Mouse (Mus musculus): Measurements from ENCODE around the gene Ms4a8a. TPM values are rescaled to one million over a fixed set of nuclear protein-coding genes. Genes with fewer than 3 reads are reported as not detected.
A peak's percentile ranks its signal among the peaks of the same experiment; 100 is the strongest.
"Not testable (repeated sequence)": the region's sequence is repeated elsewhere in the genome, so short reads cannot be mapped to it uniquely, and the experiment has no call there.

The Ms4a8a gene
- polyA plus RNA-seq (2012; ENCODE audit: insufficient read depth, low replicate concordance) = not detected in 2 replicates

DNA sequence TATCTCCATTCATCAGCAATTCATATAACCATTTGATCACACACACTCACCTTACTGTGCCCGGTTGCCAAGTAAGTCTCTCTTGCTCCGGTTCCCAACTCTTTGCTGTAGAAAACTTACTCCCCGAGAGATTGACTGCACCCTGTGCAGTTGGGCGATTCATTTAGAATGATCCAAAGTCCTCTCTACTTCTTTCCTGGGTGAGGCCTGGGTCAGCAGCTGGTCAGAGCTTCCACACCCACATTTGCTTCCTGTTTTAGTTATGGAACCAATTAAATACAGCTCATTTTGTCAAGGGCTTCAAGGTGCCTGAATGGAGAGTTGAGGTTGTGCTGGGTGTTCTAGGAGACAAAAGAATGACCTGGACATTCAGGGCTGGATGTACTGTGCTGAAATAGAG lies at the start of gene Ms4a8a:
TSS of gene Ms4a8a (minus strand) at position 169 of the 400 bp plus-strand sequence.
- TF ChIP-seq FLI1 (IDR thresholded peaks at IDR 0.05; ENCODE audit: low read length) (no peak), GATA1 (IDR thresholded peaks at IDR 0.05; ENCODE audit: borderline replicate concordance, low read length) (no peak)
- no peak within 1 kb of the TSS for H3K4me3 ChIP-seq (replicated peaks)

DNA sequence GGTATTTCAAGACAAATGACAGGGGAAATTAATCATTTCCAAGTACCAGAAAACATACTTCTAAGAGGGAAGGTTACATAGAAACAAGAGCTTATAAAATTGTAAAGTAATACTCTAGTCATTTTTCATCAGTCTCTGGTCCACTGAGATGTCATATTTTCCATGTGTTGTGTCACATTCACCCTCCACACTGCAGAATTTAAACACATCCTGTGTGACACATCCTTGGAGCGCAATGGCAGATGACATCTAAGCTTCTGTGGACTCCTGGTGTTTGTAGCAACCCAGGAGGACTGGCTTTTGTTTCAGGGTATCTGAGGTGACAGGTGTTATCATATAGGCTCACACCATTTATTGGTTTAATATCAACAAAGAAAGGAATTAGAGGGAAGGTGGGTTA lies 48.8 kb upstream of the Ms4a8a start:
- H3K4me1 ChIP-seq = no peaks in the 10 kb centered on the region
- H3K27me3 ChIP-seq (replicated peaks) = peaks cover 3% of the 10 kb centered on the region
- TF ChIP-seq FLI1 (IDR thresholded peaks at IDR 0.05; ENCODE audit: low read length) = no peak
- no peak for TF ChIP-seq GATA1 (IDR thresholded peaks at IDR 0.05; ENCODE audit: borderline replicate concordance, low read length)
- H3K4me3 ChIP-seq (replicated peaks) = no peak overlapping the region
- H3K36me3 ChIP-seq (replicated peaks; ENCODE audit: low read length) = no peaks in the 10 kb centered on the region
- H3K9me3 ChIP-seq = no peaks in the 10 kb centered on the region

More for the DNA sequence above, at the start of gene Ms4a8a:
- Histone ChIP-seq H3K36me3 (replicated peaks; ENCODE audit: low read length) (no peaks in the 10 kb centered on the region), H3K4me1 (no peaks in the 10 kb centered on the region), H3K9me3 (no peaks in the 10 kb centered on the region), H3K27me3 (replicated peaks) (no peaks in the 10 kb centered on the region)

DNA sequence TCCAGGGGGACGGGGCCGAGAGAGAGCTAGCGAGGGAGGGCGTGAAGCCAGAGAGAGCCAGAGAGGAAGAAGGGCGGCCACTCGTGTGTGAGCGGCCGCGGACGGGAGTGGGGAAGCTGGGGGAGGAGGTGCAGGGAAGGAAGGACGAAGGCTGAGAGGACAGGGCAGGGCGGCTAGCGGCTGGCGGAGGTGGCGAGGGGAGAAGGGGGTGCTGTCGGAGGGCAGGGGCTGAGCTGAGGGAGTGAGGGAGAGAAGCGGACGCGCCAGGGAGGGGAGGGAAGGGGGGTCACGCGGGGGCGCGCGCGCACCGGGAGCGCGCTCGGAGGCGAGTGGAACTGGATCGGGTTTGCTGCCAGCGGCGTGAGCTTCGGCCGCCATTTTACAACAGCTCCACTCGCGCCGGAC lies 40.1 kb upstream of the Ms4a8a start:
- peak overlapping the region; percentile 89 for H3K4me3 ChIP-seq (replicated peaks)
- not testable (repeated sequence) for H3K9me3 ChIP-seq; H3K27me3 ChIP-seq (replicated peaks); H3K4me1 ChIP-seq; H3K36me3 ChIP-seq (replicated peaks; ENCODE audit: low read length)

DNA sequence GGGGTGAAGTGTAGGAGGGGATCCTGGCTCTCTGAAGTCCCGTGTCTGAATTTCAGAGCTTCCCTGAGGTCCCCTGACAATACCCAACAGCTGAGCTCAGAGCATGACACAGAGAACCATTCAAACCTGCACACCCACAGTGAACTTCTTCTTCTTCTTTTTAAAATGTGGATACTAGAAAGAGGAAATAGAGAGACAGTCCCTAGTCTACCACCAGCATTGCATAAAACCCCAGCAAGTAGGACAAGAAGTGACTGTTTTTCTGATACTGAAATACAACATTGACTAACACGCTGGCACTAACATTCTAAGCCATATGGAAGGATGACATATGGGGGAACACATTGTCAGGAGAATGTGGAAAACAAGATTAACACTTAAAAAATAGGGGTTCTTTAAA lies 38.4 kb upstream of the Ms4a8a start:
- no peak overlapping the region for H3K4me3 ChIP-seq (replicated peaks)
- H3K27me3 ChIP-seq (replicated peaks) = peaks cover 5% of the 10 kb centered on the region
- H3K9me3 ChIP-seq = no peaks in the 10 kb centered on the region
- no peak for TF ChIP-seq GATA1 (IDR thresholded peaks at IDR 0.05; ENCODE audit: borderline replicate concordance, low read length)
- TF ChIP-seq FLI1 (IDR thresholded peaks at IDR 0.05; ENCODE audit: low read length) = no peak
- no peaks in the 10 kb centered on the region for H3K36me3 ChIP-seq (replicated peaks; ENCODE audit: low read length)
- no peaks in the 10 kb centered on the region for H3K4me1 ChIP-seq

DNA sequence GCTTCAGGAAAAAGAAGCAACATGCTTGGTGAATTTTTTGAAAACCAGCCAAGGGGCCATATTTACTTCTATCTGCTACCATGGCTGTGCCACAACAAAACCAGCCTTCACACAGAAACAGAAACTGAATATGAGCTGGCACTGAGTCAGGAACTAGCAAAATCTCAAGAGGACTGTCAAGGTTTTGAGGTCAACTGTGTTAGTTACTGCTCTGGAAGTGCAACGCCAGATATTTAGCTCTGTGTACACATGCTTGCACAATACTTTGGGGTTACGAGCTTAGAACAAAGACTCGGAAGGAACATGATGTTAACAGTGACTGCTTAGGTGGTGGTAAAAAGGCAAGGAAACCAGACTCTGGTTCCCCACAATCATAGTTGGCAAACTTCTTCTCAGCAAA lies 26.8 kb upstream of the Ms4a8a start:
- Histone ChIP-seq H3K9me3 (no peaks in the 10 kb centered on the region), H3K27me3 (replicated peaks) (no peaks in the 10 kb centered on the region), H3K4me3 (replicated peaks) (no peak overlapping the region), H3K4me1 (no peaks in the 10 kb centered on the region), H3K36me3 (replicated peaks; ENCODE audit: low read length) (no peaks in the 10 kb centered on the region)
- TF ChIP-seq FLI1 (IDR thresholded peaks at IDR 0.05; ENCODE audit: low read length) (no peak), GATA1 (IDR thresholded peaks at IDR 0.05; ENCODE audit: borderline replicate concordance, low read length) (no peak)

DNA sequence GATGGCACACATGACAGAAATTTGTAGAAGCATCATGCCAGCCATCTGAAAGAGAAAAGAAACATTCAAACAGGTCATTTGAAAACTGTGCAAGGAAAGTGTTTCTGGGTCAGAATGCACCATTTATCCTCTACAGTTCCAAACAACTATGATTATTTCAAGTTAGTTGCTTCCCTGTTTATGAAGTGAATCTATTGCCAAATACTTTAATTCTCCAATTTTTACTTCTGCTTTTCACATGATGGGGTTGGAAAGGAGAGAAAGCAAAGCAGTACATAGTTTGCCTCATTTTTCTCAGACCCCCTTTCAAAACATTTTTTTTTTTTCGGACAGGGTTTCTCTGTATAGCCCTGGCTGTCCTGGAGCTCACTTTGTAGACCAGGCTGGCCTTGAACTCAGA lies 21.0 kb upstream of the Ms4a8a start:
- H3K27me3 ChIP-seq (replicated peaks) = no peaks in the 10 kb centered on the region
- TF ChIP-seq GATA1 (IDR thresholded peaks at IDR 0.05; ENCODE audit: borderline replicate concordance, low read length) = no peak
- TF ChIP-seq FLI1 (IDR thresholded peaks at IDR 0.05; ENCODE audit: low read length) = no peak
- no peaks in the 10 kb centered on the region for H3K4me1 ChIP-seq
- no peak overlapping the region for H3K4me3 ChIP-seq (replicated peaks)
- no peaks in the 10 kb centered on the region for H3K36me3 ChIP-seq (replicated peaks; ENCODE audit: low read length)
- no peaks in the 10 kb centered on the region for H3K9me3 ChIP-seq

DNA sequence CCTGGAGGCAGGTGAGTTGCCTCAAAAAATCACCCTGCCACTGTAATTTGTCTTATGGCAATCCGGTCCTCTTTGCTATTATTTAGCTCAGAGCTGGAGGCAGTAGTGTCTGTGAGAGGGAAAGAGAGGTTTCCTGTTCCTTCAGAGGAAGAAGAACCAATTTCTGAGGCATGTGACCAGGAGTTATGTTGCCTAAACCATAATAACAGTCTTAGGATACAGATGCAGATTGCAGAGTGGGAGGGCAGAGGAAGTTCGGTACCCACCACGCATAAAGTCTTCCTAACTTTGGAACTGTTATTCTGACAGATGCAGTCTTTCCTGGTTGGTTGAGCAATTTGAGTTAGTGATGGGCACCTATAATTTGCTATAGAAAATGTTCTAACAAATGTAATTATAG lies 17.5 kb upstream of the Ms4a8a start:
- H3K9me3 ChIP-seq = no peaks in the 10 kb centered on the region
- TF ChIP-seq GATA1 (IDR thresholded peaks at IDR 0.05; ENCODE audit: borderline replicate concordance, low read length) (no peak), FLI1 (IDR thresholded peaks at IDR 0.05; ENCODE audit: low read length) (no peak)
- H3K4me1 ChIP-seq = no peaks in the 10 kb centered on the region
- no peak overlapping the region for H3K4me3 ChIP-seq (replicated peaks)
- H3K36me3 ChIP-seq (replicated peaks; ENCODE audit: low read length) = no peaks in the 10 kb centered on the region
- H3K27me3 ChIP-seq (replicated peaks) = no peaks in the 10 kb centered on the region

DNA sequence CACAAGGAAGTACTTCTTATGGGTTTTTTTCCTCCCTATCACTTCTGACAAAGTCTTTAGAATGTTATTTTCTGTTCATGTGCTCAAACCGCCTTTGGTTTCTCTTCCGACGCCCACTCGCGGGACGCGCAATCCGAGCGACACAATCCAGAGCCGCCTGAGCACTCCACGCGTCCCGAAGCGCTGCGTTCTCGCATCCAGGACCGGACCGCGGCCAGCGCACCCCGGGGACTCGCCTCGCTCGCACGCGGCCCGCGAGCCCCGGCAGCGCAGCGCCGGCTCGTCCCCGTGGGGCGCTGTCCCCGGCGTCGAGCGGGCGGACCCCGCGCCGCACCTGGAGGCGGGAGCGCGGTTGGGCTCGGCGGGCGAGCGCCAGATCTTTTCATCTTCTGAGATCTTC lies 11.2 kb upstream of the Ms4a8a start:
- not testable (repeated sequence) for H3K4me1 ChIP-seq; H3K36me3 ChIP-seq (replicated peaks; ENCODE audit: low read length); H3K9me3 ChIP-seq; H3K27me3 ChIP-seq (replicated peaks)
- peak overlapping the region; percentile 53 for H3K4me3 ChIP-seq (replicated peaks)

DNA sequence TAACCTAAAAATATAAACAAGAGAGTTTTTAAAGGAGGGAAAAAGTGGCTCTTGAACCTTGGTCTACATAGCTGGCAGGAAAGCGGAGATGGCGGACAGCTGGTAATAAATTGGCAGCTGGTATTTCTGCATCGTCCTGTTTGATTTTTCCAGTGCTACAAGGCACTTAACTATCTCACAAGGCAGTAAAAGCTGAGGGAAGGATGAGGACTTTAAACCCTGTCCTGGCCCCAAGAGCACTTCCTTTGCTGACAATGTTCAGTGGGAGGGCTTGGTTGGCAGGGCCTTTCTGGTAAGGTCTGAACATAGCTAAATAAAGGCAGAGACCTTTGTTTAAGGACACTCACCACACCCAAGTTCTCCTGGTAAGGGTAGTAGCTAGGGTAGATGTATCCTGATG lies 10.5 kb downstream of the Ms4a8a start:
- TF ChIP-seq GATA1 (IDR thresholded peaks at IDR 0.05; ENCODE audit: borderline replicate concordance, low read length) (no peak), FLI1 (IDR thresholded peaks at IDR 0.05; ENCODE audit: low read length) (no peak)
- Histone ChIP-seq H3K4me1 (peaks cover 5% of the 10 kb centered on the region; the same call in 1 of the 2 replicates), H3K4me3 (replicated peaks) (no peak overlapping the region), H3K9me3 (no peaks in the 10 kb centered on the region), H3K27me3 (replicated peaks) (no peaks in the 10 kb centered on the region), H3K36me3 (replicated peaks; ENCODE audit: low read length) (no peaks in the 10 kb centered on the region)

DNA sequence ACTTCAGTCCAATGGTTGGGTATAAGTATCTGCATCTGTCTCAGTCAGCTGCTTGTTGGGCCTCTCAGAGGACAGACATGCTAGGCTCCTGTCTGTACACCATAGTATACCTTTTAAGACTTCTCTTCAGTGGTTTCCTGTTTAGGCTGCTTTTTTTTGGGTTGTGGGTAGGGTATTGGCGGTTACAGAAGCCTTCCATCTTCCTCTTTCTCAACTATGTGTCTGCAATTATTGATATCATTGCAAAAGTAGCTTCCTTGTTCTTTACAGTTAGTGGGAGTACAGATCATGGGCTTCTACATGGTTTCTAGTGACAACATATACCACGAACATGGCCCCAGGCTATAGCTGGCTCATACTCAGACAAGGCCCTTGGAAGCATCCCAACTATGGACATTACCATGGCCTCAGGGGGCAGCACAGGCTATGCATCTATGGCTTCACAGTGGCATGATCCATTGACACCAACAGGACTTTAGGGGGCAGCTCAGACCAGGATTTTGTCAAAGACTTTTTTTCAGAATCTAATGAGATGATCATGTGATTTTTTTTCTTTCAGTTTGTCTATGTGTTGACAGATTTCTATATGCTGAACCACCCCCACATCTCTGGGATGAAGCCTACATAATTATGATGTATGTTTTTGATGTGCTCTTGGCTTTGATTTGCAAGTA lies 15.6 kb downstream of the Ms4a8a start:
- H3K9me3 ChIP-seq = no peaks in the 10 kb centered on the region
- peaks cover 1% of the 10 kb centered on the region; the same call in 1 of the 2 replicates for H3K4me1 ChIP-seq
- H3K27me3 ChIP-seq (replicated peaks) = no peaks in the 10 kb centered on the region
- H3K4me3 ChIP-seq (replicated peaks) = no peak overlapping the region
- no peak for TF ChIP-seq FLI1 (IDR thresholded peaks at IDR 0.05; ENCODE audit: low read length)
- no peak for TF ChIP-seq GATA1 (IDR thresholded peaks at IDR 0.05; ENCODE audit: borderline replicate concordance, low read length)
- no peaks in the 10 kb centered on the region for H3K36me3 ChIP-seq (replicated peaks; ENCODE audit: low read length)

DNA sequence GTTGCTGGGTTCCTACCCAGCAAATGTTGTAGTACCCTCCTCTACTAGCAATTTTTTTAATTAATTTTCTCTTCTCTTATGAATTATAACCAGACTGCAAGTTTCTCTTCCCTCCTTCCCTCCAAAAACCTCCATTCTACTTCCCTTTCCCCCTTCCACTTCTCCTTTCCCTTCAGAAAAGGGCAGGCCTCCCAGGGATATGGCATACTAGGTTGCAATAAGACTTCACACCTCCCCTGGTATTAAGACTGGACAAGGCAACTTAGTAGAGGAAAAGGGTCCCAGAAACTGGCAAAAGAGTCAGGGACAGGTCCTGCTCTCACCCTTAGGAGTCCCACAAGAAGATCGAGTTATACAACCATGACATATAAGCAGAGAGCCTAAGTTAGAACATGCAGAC lies 20.0 kb downstream of the Ms4a8a start:
- Histone ChIP-seq H3K27me3 (replicated peaks) (no peaks in the 10 kb centered on the region), H3K36me3 (replicated peaks; ENCODE audit: low read length) (no peaks in the 10 kb centered on the region), H3K9me3 (no peaks in the 10 kb centered on the region), H3K4me3 (replicated peaks) (no peak overlapping the region), H3K4me1 (no peaks in the 10 kb centered on the region)
- TF ChIP-seq GATA1 (IDR thresholded peaks at IDR 0.05; ENCODE audit: borderline replicate concordance, low read length) = no peak
- no peak for TF ChIP-seq FLI1 (IDR thresholded peaks at IDR 0.05; ENCODE audit: low read length)
